Mouse (Mus musculus) midbrain, embryonic 11.5 days (tissue): Measurements from ENCODE around the gene Ankrd11. TPM values are rescaled to one million over a fixed set of nuclear protein-coding genes. Genes with fewer than 3 reads are reported as not detected.

Experiments used
- ATAC-seq: fragments of 200-750 bp; cut with Nextera tagmentation; 2 replicates; pipeline ENCODE4 v1.8.0; 2017; ENCODE audit warnings: moderate TSS enrichment, moderate library complexity; ENCODE audit not compliant: low FRiP score
- DNase-seq: peaks from one replicate; pipeline ENCODE4 v3.0.0; 2015; ENCODE audit warnings: low spot score; ENCODE audit errors: missing footprints
- H3K27ac ChIP-seq: fragments of 300-500 bp; sonication (generic); 2 replicates; pipeline ENCODE4 v1.5.1; 2014; ENCODE audit warnings: low read depth, low read length
- H3K27me3 ChIP-seq: fragments of 300-500 bp; sonication (generic); 2 replicates; pipeline ENCODE4 v1.6.1; 2014; ENCODE audit warnings: mild to moderate bottlenecking, low read length, moderate library complexity, mixed read lengths; ENCODE audit not compliant: control insufficient read depth, insufficient read depth
- H3K36me3 ChIP-seq: fragments of 300-500 bp; sonication (generic); 2 replicates; pipeline ENCODE4 v1.6.1; 2014; ENCODE audit warnings: mild to moderate bottlenecking, low read length, moderate library complexity, mixed read lengths; ENCODE audit not compliant: control insufficient read depth, insufficient read depth
- H3K4me1 ChIP-seq: fragments of 300-500 bp; sonication (generic); 2 replicates; pipeline ENCODE4 v1.6.1; 2014; ENCODE audit warnings: low read length; ENCODE audit not compliant: control insufficient read depth, insufficient read depth
- H3K4me2 ChIP-seq: fragments of 300-500 bp; sonication (generic); 2 replicates; pipeline ENCODE4 v1.6.1; 2014; ENCODE audit warnings: mild to moderate bottlenecking, moderate library complexity
- H3K4me3 ChIP-seq: fragments of 300-500 bp; sonication (generic); 2 replicates; pipeline ENCODE4 v1.5.1; 2014; ENCODE audit warnings: low read depth, low read length
- H3K9ac ChIP-seq: fragments of 300-500 bp; sonication (generic); 2 replicates; pipeline ENCODE4 v1.6.1; 2014; ENCODE audit warnings: low read length
- H3K9me3 ChIP-seq: fragments of 300-500 bp; sonication (generic); 2 replicates; pipeline ENCODE4 v1.6.1; 2016; ENCODE audit warnings: low read length; ENCODE audit not compliant: control insufficient read depth
- WGBS: fragments of 180-500 bp; shearing (Covaris S2); extraction: QIAGEN DNeasy Blood & Tissue Kit; methylation state at CpG from one replicate; pipeline ENCODE4 v1.1.7; 2014; 5-methylcytosine and 5-hydroxymethylcytosine counted together
- polyA plus RNA-seq: library from polyadenylated mRNA; unstranded; fragments of >200 nt; fragmentation: Nextera tagmentation; extraction: Ambion mirVana; gene quantifications from 2 replicates; pipeline ENCODE4 v1.2.1, GENCODE M21; 2014

Gene Ankrd11
- polyA plus RNA-seq, 1 experiment from 2014 or later: 72.0 TPM

- ATAC-seq (no peak), DNase-seq (no peak)
- 80% methylated on average over 3 of the region's 3 CpGs for WGBS
- Histone ChIP-seq H3K4me1 (no peaks in the 10 kb centered on the region; the same call in 1 of the 2 replicates), H3K36me3 (no peaks in the 10 kb centered on the region), H3K9ac (no peak overlapping the region), H3K27me3 (no peaks in the 10 kb centered on the region), H3K27ac (no peak overlapping the region), H3K9me3 (no peaks in the 10 kb centered on the region), H3K4me3 (no peak overlapping the region), H3K4me2 (no peak overlapping the region)
Observed at GRCm38 (mm10) chr8:123005328-123005727, 36.7 kb downstream of the Ankrd11 start.

- H3K4me1 ChIP-seq: no peaks in the 10 kb centered on the region; the same call in 1 of the 2 replicates
- no peak overlapping the region for H3K9ac ChIP-seq
- ATAC-seq (no peak), DNase-seq (no peak)
- no peak overlapping the region for H3K27ac ChIP-seq
- H3K36me3 ChIP-seq: no peaks in the 10 kb centered on the region
- H3K9me3 ChIP-seq: no peaks in the 10 kb centered on the region
- H3K4me2 ChIP-seq: no peak overlapping the region
- no peak overlapping the region for H3K4me3 ChIP-seq
- no peaks in the 10 kb centered on the region for H3K27me3 ChIP-seq
- WGBS: 83% methylated on average over 14 of the region's 14 CpGs
Observed at GRCm38 (mm10) chr8:123004033-123004922, 37.8 kb downstream of the Ankrd11 start.

- Histone ChIP-seq H3K27me3 (no peaks in the 10 kb centered on the region), H3K4me2 (no peak overlapping the region), H3K4me3 (no peak overlapping the region), H3K9me3 (no peaks in the 10 kb centered on the region), H3K4me1 (no peaks in the 10 kb centered on the region; the same call in 1 of the 2 replicates), H3K9ac (no peak overlapping the region), H3K27ac (no peak overlapping the region), H3K36me3 (no peaks in the 10 kb centered on the region)
- 88% methylated on average over 2 of the region's 2 CpGs for WGBS
- ATAC-seq (no peak), DNase-seq (no peak)
Observed at GRCm38 (mm10) chr8:123000311-123000710, 41.8 kb downstream of the Ankrd11 start.

GRCm38 (mm10) chr8:122997963-122998362 is 44.1 kb downstream of the Ankrd11 start:
- ATAC-seq (no peak), DNase-seq (no peak)
- no peak overlapping the region for H3K4me2 ChIP-seq
- H3K4me1 ChIP-seq: no peaks in the 10 kb centered on the region; the same call in 1 of the 2 replicates
- H3K9ac ChIP-seq: no peak overlapping the region
- H3K27me3 ChIP-seq: no peaks in the 10 kb centered on the region
- no peaks in the 10 kb centered on the region for H3K36me3 ChIP-seq
- no peaks in the 10 kb centered on the region for H3K9me3 ChIP-seq
- no peak overlapping the region for H3K4me3 ChIP-seq
- no peak overlapping the region for H3K27ac ChIP-seq
- WGBS: 87% methylated on average over 4 of the region's 4 CpGs

GRCm38 (mm10) chr8:122993740-122994139 is 48.3 kb downstream of the Ankrd11 start:
- Histone ChIP-seq H3K27me3 (no peaks in the 10 kb centered on the region), H3K36me3 (no peaks in the 10 kb centered on the region), H3K9ac (no peak overlapping the region), H3K4me2 (no peak overlapping the region), H3K4me3 (no peak overlapping the region), H3K27ac (no peak overlapping the region), H3K4me1 (no peaks in the 10 kb centered on the region), H3K9me3 (no peaks in the 10 kb centered on the region)
- no peak for DNase-seq
- WGBS: 85% methylated on average over 5 of the region's 5 CpGs
- ATAC-seq: no peak

GRCm38 (mm10) chr8:122993031-122993430 is 49.0 kb downstream of the Ankrd11 start:
- Histone ChIP-seq H3K4me3 (no peak overlapping the region), H3K9ac (no peak overlapping the region), H3K4me2 (no peak overlapping the region), H3K36me3 (no peaks in the 10 kb centered on the region), H3K27ac (no peak overlapping the region), H3K9me3 (no peaks in the 10 kb centered on the region), H3K4me1 (no peaks in the 10 kb centered on the region), H3K27me3 (no peaks in the 10 kb centered on the region)
- ATAC-seq (no peak), DNase-seq (no peak)
- 84% methylated on average over 3 of the region's 3 CpGs for WGBS

- H3K27me3 ChIP-seq: no peaks in the 10 kb centered on the region
- 54% methylated on average over 2 of the region's 2 CpGs for WGBS
- no peaks in the 10 kb centered on the region for H3K36me3 ChIP-seq
- no peak overlapping the region for H3K4me2 ChIP-seq
- DNase-seq (no peak), ATAC-seq (no peak)
- no peaks in the 10 kb centered on the region for H3K9me3 ChIP-seq
- no peaks in the 10 kb centered on the region for H3K4me1 ChIP-seq
- no peak overlapping the region for H3K4me3 ChIP-seq
- no peak overlapping the region for H3K27ac ChIP-seq
- H3K9ac ChIP-seq: no peak overlapping the region
Observed at GRCm38 (mm10) chr8:122992296-122992695, 49.8 kb downstream of the Ankrd11 start.

- no peaks in the 10 kb centered on the region for H3K9me3 ChIP-seq
- DNase-seq: no peak
- no peaks in the 10 kb centered on the region for H3K27me3 ChIP-seq
- H3K4me3 ChIP-seq: no peak overlapping the region
- H3K36me3 ChIP-seq: no peaks in the 10 kb centered on the region
- H3K4me1 ChIP-seq: no peaks in the 10 kb centered on the region
- WGBS: 89% methylated on average over 5 of the region's 5 CpGs
- H3K4me2 ChIP-seq: no peak overlapping the region
- no peak overlapping the region for H3K9ac ChIP-seq
- no peak overlapping the region for H3K27ac ChIP-seq
- no peak for ATAC-seq
Observed at GRCm38 (mm10) chr8:122991368-122991767, 50.7 kb downstream of the Ankrd11 start.

- ATAC-seq: no peak
- H3K4me3 ChIP-seq: no peak overlapping the region
- WGBS: 90% methylated on average over 2 of the region's 2 CpGs
Observed at GRCm38 (mm10) chr8:122989976-122990375, 52.1 kb downstream of the Ankrd11 start.

More at GRCm38 (mm10) chr8:122989976-122990375, 52.1 kb downstream of the Ankrd11 start:
- no peaks in the 10 kb centered on the region for H3K9me3 ChIP-seq
- no peaks in the 10 kb centered on the region for H3K4me1 ChIP-seq
- H3K9ac ChIP-seq: no peak overlapping the region
- H3K4me2 ChIP-seq: no peak overlapping the region
- no peak overlapping the region for H3K27ac ChIP-seq
- no peaks in the 10 kb centered on the region for H3K36me3 ChIP-seq
- no peak for DNase-seq
- no peaks in the 10 kb centered on the region for H3K27me3 ChIP-seq
